Mouse (Mus musculus): ENCODE data around the gene Rnf215. TPM values are rescaled to one million over a fixed set of nuclear protein-coding genes. Genes with fewer than 3 reads are reported as not detected.

Gene Rnf215
- total RNA-seq (2023): 10 to 100 TPM; 11.5 to 14.2 TPM

DNA sequence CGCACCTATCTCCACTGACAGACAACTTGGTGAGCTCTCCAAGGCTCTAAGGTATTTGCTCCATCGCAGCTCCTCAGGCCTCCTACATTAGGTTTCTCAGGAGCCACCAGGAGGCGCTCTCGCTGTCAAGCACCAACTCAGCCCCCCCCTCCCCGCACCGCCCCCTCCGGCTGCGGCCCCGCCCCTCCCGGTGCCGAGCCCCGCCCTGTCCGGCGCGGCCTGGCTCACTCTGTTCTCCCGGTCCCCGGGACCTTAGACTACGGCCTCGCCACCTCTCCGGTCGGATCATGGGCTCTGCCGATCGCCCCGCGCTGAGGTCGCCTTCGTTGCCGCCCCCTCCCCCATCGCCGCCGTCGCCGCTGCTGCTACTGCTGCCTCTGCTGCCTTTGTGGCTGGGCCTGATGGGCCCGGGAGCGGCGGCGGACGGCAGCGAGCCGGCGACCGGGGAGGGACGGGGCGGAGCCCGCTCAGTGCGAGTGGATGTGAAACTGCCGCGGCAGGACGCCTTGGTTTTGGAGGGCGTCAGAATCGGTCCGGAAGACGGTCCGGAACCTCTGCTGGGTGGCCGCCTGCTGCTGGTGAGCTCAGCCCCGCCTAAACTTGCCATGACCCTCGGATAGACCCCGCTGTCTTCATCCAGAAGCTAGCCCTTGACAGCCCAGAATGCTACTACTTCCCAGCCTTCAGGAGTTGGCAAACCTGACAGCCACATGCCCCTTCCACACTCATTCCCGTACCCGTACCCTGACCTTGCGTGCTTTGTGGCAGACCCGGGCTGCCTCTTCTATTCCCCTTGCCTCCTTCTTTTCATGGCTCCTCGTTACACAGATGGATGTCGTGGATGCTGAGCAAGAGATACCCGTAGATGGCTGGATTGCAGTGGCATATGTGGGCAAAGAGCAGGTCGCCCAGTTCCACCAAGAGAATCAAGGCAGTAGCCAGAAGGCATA is at the start of gene Rnf215:
Rnf215 (plus strand) TSS at position 217 of the 950 bp plus-strand sequence.

DNA sequence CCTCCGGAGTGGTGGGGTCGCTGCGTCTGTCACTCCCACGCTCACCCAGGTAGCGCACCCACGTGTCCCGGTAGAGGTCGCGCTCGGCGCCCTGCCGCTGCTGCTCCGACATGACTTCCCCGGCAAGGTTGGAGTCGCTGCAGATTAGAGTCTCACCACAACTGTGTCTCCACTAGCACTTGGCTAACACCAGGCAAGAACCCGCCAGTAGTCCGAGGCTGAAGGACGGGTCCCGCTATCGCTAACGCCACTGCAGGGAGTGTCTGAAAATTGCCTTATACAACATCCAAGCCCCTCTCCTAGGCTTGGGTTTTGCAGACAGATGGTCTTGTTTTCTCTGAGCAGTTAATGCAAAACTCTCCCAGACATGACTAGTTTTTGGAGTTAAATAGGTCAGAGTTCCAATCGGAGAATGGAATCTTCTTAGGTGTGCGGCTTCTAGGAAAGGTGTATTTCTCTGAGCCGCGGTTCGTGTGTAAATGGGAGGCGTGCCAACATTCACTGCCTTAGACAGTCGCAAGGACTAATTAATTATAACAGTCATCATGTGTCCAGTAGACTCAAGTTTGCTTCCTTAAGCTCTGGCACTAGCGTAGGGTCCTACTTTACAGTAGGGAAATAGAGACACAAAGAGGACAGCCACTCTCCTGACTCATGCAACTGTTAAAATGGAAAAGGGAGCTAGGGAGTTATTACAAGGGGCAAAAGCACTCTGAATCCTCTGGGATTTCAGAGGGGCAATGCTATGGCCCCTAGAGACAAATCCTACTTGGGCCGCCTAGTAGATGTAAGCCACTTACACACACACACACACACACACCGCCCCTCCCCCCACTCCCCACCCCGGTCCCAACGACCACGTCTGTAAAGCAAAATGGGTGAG is 39.6 kb upstream of the Rnf215 start, which contains the start of gene Mtfp1:
Mtfp1 (minus strand) TSS at position 275 of the 883 bp plus-strand sequence.

DNA sequence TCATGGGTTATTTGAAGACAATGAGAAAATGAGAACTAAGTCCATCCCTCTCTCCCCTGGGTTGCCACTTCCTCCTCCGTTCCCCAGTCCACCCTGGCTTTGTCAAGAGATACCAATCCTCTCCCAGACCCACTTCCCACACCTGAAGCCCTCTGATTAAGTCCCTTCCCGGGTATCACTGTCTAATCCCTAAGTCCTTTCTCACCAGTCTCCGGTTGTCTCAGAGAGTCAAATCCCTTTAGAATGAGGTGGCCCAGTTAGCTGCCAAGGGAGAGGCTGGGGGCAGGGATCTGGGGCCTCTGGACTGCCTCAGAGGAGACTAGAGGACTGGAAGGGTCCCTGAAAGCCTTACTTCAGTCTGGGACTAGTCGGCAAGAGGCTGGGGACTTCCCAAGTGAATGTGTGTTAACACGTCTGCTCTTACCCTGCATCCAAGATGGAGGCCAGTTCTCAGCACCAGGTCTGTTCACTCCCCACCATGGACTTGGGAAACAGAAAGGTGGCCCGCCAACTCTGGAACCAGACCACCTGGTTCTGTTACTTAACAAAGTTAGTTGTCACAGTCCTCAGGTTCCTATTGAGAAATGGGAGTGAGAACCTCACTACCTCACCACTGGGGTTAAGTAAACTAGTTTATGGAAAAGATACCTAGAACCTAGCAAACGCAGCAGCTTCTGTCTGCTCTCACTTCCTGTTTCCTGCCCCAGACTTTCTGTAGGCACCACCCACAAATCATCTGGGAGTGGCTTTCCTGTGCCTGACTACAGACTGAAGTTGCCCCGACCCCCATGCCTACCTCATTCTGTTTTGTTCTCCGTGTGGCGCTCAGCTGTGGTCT is 12.0 kb upstream of the Rnf215 start, which contains the start of gene Sec14l2:
Sec14l2 (minus strand) TSS at position 674 of the 838 bp plus-strand sequence.

DNA sequence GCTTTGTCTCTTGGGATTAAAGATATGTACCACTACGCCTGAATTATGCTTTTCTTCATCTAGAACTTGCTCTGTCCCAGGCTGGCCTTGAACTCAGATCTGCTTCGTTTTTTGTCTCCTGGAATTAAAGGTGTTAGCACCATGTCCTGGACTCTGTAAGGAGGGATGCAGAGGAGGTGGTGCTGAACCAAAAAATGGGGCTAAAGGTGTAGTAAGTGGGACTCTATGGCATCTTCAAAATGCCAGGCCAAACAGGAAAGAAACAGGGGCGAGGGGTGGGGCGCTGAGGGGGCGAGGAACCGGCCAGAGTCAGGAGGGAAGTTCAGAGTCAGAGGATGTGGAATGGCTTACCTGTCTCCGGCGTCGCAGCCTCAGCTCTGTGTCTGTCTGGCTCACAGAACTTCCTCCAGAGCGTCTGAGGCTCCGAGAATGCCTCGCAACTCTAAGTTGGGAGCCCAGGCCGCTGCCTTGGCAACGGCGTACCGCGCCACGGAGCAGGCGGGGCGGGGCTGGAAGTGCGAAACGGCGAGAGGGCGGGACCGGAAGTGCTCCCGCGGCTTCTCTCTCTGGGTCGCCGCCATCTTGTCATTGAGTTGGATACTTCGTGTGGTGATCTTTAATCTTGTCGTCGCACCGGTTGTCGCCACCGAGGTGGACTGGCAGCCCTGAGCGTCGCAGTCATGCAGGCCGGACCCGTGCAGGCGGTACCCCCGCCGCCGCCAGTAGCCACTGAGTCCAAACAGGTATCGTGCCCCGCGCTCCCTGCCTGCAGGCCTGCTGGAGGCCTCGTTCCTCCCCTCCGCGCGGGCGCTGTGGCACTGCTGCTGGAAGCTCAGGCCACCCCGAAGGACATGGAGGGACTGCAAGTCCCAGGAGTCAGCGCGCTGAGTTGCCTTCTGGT is 25.1 kb downstream of the Rnf215 start, which contains the start of the genes Ccdc157 and Sf3a1:
Ccdc157 (minus strand) TSS at position 486 of the 901 bp plus-strand sequence.
Sf3a1 (plus strand) TSS at position 543 of the 901 bp plus-strand sequence.

DNA sequence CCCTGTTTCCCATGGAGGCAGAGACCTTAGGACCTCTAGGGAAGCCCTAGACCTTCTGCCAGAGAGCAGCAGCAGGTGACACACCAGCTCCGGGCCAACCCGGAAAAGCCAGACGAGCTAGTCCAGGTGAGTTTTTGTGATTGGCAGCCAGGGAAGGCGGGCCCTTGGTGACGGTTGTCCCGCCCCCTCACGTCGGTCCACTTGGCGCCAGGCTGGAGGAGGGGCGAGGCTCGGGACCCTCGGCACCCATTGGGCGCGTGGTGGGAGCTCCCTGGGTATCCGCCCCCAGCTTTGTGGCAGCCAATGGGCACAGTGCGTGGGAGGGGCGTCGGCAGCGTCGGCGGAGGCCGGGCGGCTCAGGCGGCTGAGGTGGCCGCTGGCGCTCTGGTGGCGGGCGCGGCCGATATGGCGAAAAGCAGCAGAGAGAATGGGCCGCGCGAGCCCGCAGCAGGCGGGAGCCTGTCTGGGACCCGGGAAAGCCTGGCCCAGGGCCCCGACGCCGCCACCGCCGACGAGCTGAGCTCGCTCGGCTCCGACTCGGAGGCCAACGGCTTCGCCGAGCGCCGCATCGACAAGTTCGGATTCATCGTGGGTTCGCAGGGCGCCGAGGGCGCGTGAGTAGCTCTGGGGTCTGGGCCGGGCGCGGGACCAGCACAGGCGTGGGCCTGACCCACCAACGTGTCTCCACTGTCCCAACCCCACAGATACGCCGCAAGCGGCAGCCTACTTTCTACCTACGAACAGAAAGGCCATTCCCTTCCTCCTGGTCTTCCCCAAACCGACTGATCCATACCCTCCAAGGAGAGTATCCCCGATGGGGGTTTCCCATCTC is 51.7 kb downstream of the Rnf215 start, which contains the start of gene Tbc1d10a:
Tbc1d10a (plus strand) TSS at position 304 of the 832 bp plus-strand sequence.

Other genes starting within 250 kb of the Rnf215 start
- under 1 TPM; 0.46 to 0.49 TPM for gene 4921536K21Rik, start 240.1 kb upstream of the Rnf215 start, total RNA-seq (2023)
- gene Dusp18, start 240.0 kb upstream of the Rnf215 start, total RNA-seq (2023): 1 to 10 TPM; 5.1 TPM
- gene Slc35e4, start 220.5 kb upstream of the Rnf215 start, total RNA-seq (2023): 10 to 100 TPM in 1 of 2 experiments, 1 to 10 TPM in 1; 9.0 to 13.4 TPM
- 100 to 1,000 TPM; 171 to 175 TPM for gene Tcn2, start 203.0 kb upstream of the Rnf215 start, total RNA-seq (2023)
- gene Pes1, start 171.2 kb upstream of the Rnf215 start, total RNA-seq (2023): 10 to 100 TPM; 28.1 to 32.8 TPM
- gene 4930556J24Rik, start 158.4 kb upstream of the Rnf215 start, total RNA-seq (2023): not detected
- under 1 TPM in 1 of 2 experiments, not detected in 1; 0.22 TPM for gene Gal3st1, start 151.6 kb upstream of the Rnf215 start, total RNA-seq (2023)
- not detected for gene Sec14l4, start 103.7 kb upstream of the Rnf215 start, total RNA-seq (2023)
- gene Sec14l3, start 70.4 kb upstream of the Rnf215 start, total RNA-seq (2023): not detected
- gene Mtfp1, start 39.8 kb upstream of the Rnf215 start, total RNA-seq (2023): 1 to 10 TPM; 1.1 to 1.9 TPM
- gene Sec14l2, start 11.8 kb upstream of the Rnf215 start, total RNA-seq (2023): 1 to 10 TPM; 1.2 to 5.2 TPM
- gene Ccdc157, start 25.1 kb downstream of the Rnf215 start, total RNA-seq (2023): 1 to 10 TPM in 1 of 2 experiments, under 1 TPM in 1; 0.77 to 1.2 TPM
- 10 to 100 TPM; 33.6 to 39.2 TPM for gene Sf3a1, start 25.1 kb downstream of the Rnf215 start, total RNA-seq (2023)
- 10 to 100 TPM; 12.8 to 17.3 TPM for gene Tbc1d10a, start 51.6 kb downstream of the Rnf215 start, total RNA-seq (2023)
- gene Castor1, start 83.0 kb downstream of the Rnf215 start, total RNA-seq (2023): 1 to 10 TPM; 4.3 to 4.8 TPM
- gene Osm, start 101.2 kb downstream of the Rnf215 start, total RNA-seq (2023): 100 to 1,000 TPM; 334 to 395 TPM
- gene Lif, start 122.4 kb downstream of the Rnf215 start, total RNA-seq (2023): 1 to 10 TPM in 1 of 2 experiments, under 1 TPM in 1; 0.93 to 1.3 TPM